Mouse (Mus musculus) hindbrain, embryonic 10.5 days (tissue): ENCODE results near the gene Rnf180. TPM values are rescaled to one million over a fixed set of nuclear protein-coding genes. Genes with fewer than 3 reads are reported as not detected.

Experiments
- DNase-seq: peaks from one replicate; pipeline ENCODE4 v3.0.0-alpha.2; 2017; ENCODE audit warnings: low spot score
- H3K27ac ChIP-seq: fragments of 300-500 bp; sonication (generic); 2 replicates; pipeline ENCODE4 v1.5.1; 2016; ENCODE audit warnings: mild to moderate bottlenecking, moderate library complexity
- H3K27me3 ChIP-seq: fragments of 300-500 bp; sonication (generic); 2 replicates; pipeline ENCODE4 v1.6.1; 2016; ENCODE audit warnings: mild to moderate bottlenecking; ENCODE audit not compliant: poor library complexity, insufficient read depth, severe bottlenecking
- H3K36me3 ChIP-seq: fragments of 300-500 bp; sonication (generic); 2 replicates; pipeline ENCODE4 v1.6.1; 2016; ENCODE audit warnings: mild to moderate bottlenecking, moderate library complexity
- H3K4me1 ChIP-seq: fragments of 300-500 bp; sonication (generic); replicated peaks from 2 replicates; pipeline ENCODE4 v1.6.1; 2016; ENCODE audit warnings: mild to moderate bottlenecking
- H3K4me3 ChIP-seq: fragments of 300-500 bp; sonication (generic); 2 replicates; pipeline ENCODE4 v1.5.1; 2016; ENCODE audit warnings: mild to moderate bottlenecking, moderate library complexity
- H3K9me3 ChIP-seq: fragments of 300-500 bp; sonication (generic); 2 replicates; pipeline ENCODE4 v1.6.1; 2016; ENCODE audit warnings: mild to moderate bottlenecking, moderate library complexity
- WGBS: fragments of 180-500 bp; shearing (Covaris S2); methylation state at CpG from one replicate; pipeline ENCODE4 v1.1.7; 2016; 5-methylcytosine and 5-hydroxymethylcytosine counted together
- polyA plus RNA-seq: library from polyadenylated mRNA; unstranded; fragments of >200 nt; fragmentation: Nextera tagmentation; extraction: Ambion mirVana; gene quantifications from 2 replicates; pipeline ENCODE4 v1.2.1, GENCODE M21; 2016

Rnf180 gene
- polyA plus RNA-seq, 1 experiment from 2014 or later = 8.9 TPM

GRCm38 (mm10) chr13:105227126-105227525 lies 67.5 kb downstream of the Rnf180 start:
- no peaks in the 10 kb centered on the region for H3K9me3 ChIP-seq
- H3K27me3 ChIP-seq = no peaks in the 10 kb centered on the region
- H3K4me3 ChIP-seq = no peak overlapping the region
- no peaks in the 10 kb centered on the region for H3K36me3 ChIP-seq
- WGBS = 54% methylated on average over 4 of the region's 4 CpGs
- no peak for DNase-seq
- H3K4me1 ChIP-seq = peaks cover 8% of the 10 kb centered on the region; the same call in 1 of the 2 replicates
- no peak overlapping the region for H3K27ac ChIP-seq

GRCm38 (mm10) chr13:105224048-105224447 lies 70.6 kb downstream of the Rnf180 start:
- H3K36me3 ChIP-seq = no peaks in the 10 kb centered on the region
- peaks cover 8% of the 10 kb centered on the region; the same call in 1 of the 2 replicates for H3K4me1 ChIP-seq
- 49% methylated on average over 10 of the region's 10 CpGs for WGBS
- no peak overlapping the region for H3K27ac ChIP-seq
- no peak overlapping the region for H3K4me3 ChIP-seq
- H3K9me3 ChIP-seq = no peaks in the 10 kb centered on the region
- H3K27me3 ChIP-seq = no peaks in the 10 kb centered on the region
- DNase-seq = peak; percentile 7

GRCm38 (mm10) chr13:105223147-105223546 lies 71.5 kb downstream of the Rnf180 start:
- Histone ChIP-seq H3K4me1 (peaks cover 8% of the 10 kb centered on the region; the same call in 1 of the 2 replicates), H3K9me3 (no peaks in the 10 kb centered on the region)
- peak; percentile 17 for DNase-seq

GRCm38 (mm10) chr13:105222016-105222725 lies 72.4 kb downstream of the Rnf180 start:
- no peak for DNase-seq
- H3K27ac ChIP-seq = 0 out of 2 replicates have a peak overlapping the region, but pooled peaks have one; percentile 23
- 87% methylated on average over 5 of the region's 5 CpGs for WGBS

More at GRCm38 (mm10) chr13:105223147-105223546, 71.5 kb downstream of the Rnf180 start:
- Histone ChIP-seq H3K27me3 (no peaks in the 10 kb centered on the region), H3K27ac (no peak overlapping the region), H3K4me3 (no peak overlapping the region), H3K36me3 (no peaks in the 10 kb centered on the region)
- 58% methylated on average over 3 of the region's 3 CpGs for WGBS

GRCm38 (mm10) chr13:105210746-105211145 lies 83.9 kb downstream of the Rnf180 start:
- no peaks in the 10 kb centered on the region for H3K36me3 ChIP-seq
- WGBS = 88% methylated on average over 3 of the region's 3 CpGs
- H3K27ac ChIP-seq = no peak overlapping the region
- H3K27me3 ChIP-seq = no peaks in the 10 kb centered on the region
- no peak overlapping the region for H3K4me3 ChIP-seq
- DNase-seq = no peak
- no peaks in the 10 kb centered on the region for H3K4me1 ChIP-seq
- H3K9me3 ChIP-seq = no peaks in the 10 kb centered on the region

More at GRCm38 (mm10) chr13:105222016-105222725, 72.4 kb downstream of the Rnf180 start:
- Histone ChIP-seq H3K36me3 (no peaks in the 10 kb centered on the region), H3K4me1 (peaks cover 6% of the 10 kb centered on the region; the same call in 1 of the 2 replicates), H3K4me3 (no peak overlapping the region), H3K9me3 (no peaks in the 10 kb centered on the region), H3K27me3 (no peaks in the 10 kb centered on the region)

- DNase-seq = no peak
- no peaks in the 10 kb centered on the region for H3K36me3 ChIP-seq
- no peak overlapping the region for H3K4me3 ChIP-seq
- no peaks in the 10 kb centered on the region for H3K9me3 ChIP-seq
- no peaks in the 10 kb centered on the region for H3K27me3 ChIP-seq
- WGBS = 93% methylated on average over 3 of the region's 3 CpGs
- H3K27ac ChIP-seq = no peak overlapping the region
- H3K4me1 ChIP-seq = no peaks in the 10 kb centered on the region
These were observed 90.8 kb downstream of the Rnf180 start for GRCm38 (mm10) chr13:105203851-105204250.

- no peak overlapping the region for H3K27ac ChIP-seq
- H3K27me3 ChIP-seq = no peaks in the 10 kb centered on the region
- no peak for DNase-seq
- 0 out of 2 replicates have a peak, but pooled peaks cover 4% of the 10 kb centered on the region for H3K4me1 ChIP-seq
- H3K4me3 ChIP-seq = no peak overlapping the region
- 89% methylated on average over 3 of the region's 3 CpGs for WGBS
- H3K9me3 ChIP-seq = no peaks in the 10 kb centered on the region
- no peaks in the 10 kb centered on the region for H3K36me3 ChIP-seq
These were observed 96.0 kb downstream of the Rnf180 start for GRCm38 (mm10) chr13:105198658-105199057.

- Histone ChIP-seq H3K9me3 (no peaks in the 10 kb centered on the region), H3K27me3 (no peaks in the 10 kb centered on the region), H3K27ac (no peak overlapping the region), H3K4me1 (0 out of 2 replicates have a peak, but pooled peaks cover 4% of the 10 kb centered on the region), H3K4me3 (no peak overlapping the region), H3K36me3 (no peaks in the 10 kb centered on the region)
- WGBS = 50% methylated on average over 3 of the region's 3 CpGs
- DNase-seq = no peak
These were observed 96.6 kb downstream of the Rnf180 start for GRCm38 (mm10) chr13:105198028-105198427.

- no peaks in the 10 kb centered on the region for H3K36me3 ChIP-seq
- H3K4me3 ChIP-seq = no peak overlapping the region
- H3K27me3 ChIP-seq = no peaks in the 10 kb centered on the region
- WGBS = 81% methylated on average over 7 of the region's 7 CpGs
- no peak overlapping the region for H3K27ac ChIP-seq
- H3K9me3 ChIP-seq = no peaks in the 10 kb centered on the region
- DNase-seq = no peak
- H3K4me1 ChIP-seq = 0 out of 2 replicates have a peak, but pooled peaks cover 4% of the 10 kb centered on the region
These were observed 101.0 kb downstream of the Rnf180 start for GRCm38 (mm10) chr13:105193583-105193982.

- Histone ChIP-seq H3K27ac (no peak overlapping the region), H3K9me3 (no peaks in the 10 kb centered on the region), H3K4me1 (no peaks in the 10 kb centered on the region), H3K27me3 (no peaks in the 10 kb centered on the region), H3K36me3 (no peaks in the 10 kb centered on the region), H3K4me3 (no peak overlapping the region)
- WGBS = 89% methylated on average over 7 of the region's 7 CpGs
- no peak for DNase-seq
These were observed 105.9 kb downstream of the Rnf180 start for GRCm38 (mm10) chr13:105188730-105189129.

GRCm38 (mm10) chr13:105180781-105181180 lies 113.8 kb downstream of the Rnf180 start:
- Histone ChIP-seq H3K4me1 (no peaks in the 10 kb centered on the region), H3K9me3 (no peaks in the 10 kb centered on the region), H3K27me3 (no peaks in the 10 kb centered on the region), H3K4me3 (no peak overlapping the region), H3K36me3 (no peaks in the 10 kb centered on the region), H3K27ac (no peak overlapping the region)
- DNase-seq = no peak
- 89% methylated on average over 5 of the region's 5 CpGs for WGBS

GRCm38 (mm10) chr13:105165441-105165840 lies 129.2 kb downstream of the Rnf180 start:
- no peaks in the 10 kb centered on the region for H3K4me1 ChIP-seq
- no peak overlapping the region for H3K27ac ChIP-seq
- H3K4me3 ChIP-seq = no peak overlapping the region
- 83% methylated on average over 6 of the region's 6 CpGs for WGBS
- no peaks in the 10 kb centered on the region for H3K9me3 ChIP-seq
- no peaks in the 10 kb centered on the region for H3K27me3 ChIP-seq
- DNase-seq = no peak
- no peaks in the 10 kb centered on the region for H3K36me3 ChIP-seq

GRCm38 (mm10) chr13:105153955-105154354 lies 140.7 kb downstream of the Rnf180 start:
- no peaks in the 10 kb centered on the region for H3K9me3 ChIP-seq
- peak; percentile 10 for DNase-seq
- no peak overlapping the region for H3K4me3 ChIP-seq
- H3K36me3 ChIP-seq = no peaks in the 10 kb centered on the region
- H3K27ac ChIP-seq = no peak overlapping the region
- H3K27me3 ChIP-seq = no peaks in the 10 kb centered on the region
- H3K4me1 ChIP-seq = no peaks in the 10 kb centered on the region
- WGBS = 59% methylated on average over 4 of the region's 4 CpGs
